Mouse (Mus musculus) T-cell, adult 66 days (primary cell): Measurements from ENCODE around the gene Usp20. TPM values are rescaled to one million over a fixed set of nuclear protein-coding genes. Genes with fewer than 3 reads are reported as not detected.

Experiments used
- total RNA-seq, 2 experiments: library from RNA; stranded (reverse); gene quantifications; 3 replicates in 1 of 2; 4 replicates in 1 of 2; pipeline ENCODE4 v1.2.4; 2023

Usp20 gene
- 10 to 100 TPM; 32.4 to 40.0 TPM for total RNA-seq

GRCm38 (mm10) chr2:30981790-30982513 lies at the start of gene Usp20, which contains the start of gene BC005624:
Usp20 (plus strand) TSS chr2:30982279.
BC005624 (minus strand) TSS chr2:30982201.

DNA sequence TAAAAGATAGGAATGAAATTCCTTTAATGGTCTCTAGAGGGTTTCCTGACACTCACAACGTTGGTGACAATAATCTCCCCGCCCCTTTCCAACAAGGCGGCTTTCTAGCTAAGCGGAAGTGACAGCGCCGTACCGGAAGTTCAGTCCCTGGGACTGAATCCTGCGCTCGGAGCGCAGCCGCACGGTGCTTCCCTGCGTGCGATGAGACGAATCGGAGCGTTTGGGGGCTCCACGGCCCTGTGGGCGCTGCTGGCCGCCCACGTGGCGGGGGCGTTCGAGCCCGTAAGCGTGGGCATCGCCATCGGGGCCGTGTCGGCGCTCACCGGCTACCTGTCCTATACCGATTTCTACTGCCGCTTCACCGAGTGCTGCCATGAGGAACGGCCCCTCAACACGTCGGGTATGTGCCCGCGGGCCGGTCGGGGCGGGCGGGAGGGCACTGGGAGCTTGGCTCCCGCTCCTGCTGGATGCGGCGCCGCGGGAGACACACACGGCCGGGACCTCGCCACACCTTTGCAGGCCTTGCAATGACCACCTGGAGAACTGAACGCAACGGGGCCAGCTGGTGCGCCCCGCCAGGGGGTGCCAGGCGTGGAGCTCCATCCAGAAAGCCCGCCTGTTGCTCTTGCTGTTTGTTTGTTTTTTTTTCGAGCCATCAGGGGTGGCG lies 29.1 kb upstream of the Usp20 start, which contains the start of gene Tor1b:
Gene Tor1b, plus strand, starts transcription at position 136 of the 667 bp plus-strand sequence.

DNA sequence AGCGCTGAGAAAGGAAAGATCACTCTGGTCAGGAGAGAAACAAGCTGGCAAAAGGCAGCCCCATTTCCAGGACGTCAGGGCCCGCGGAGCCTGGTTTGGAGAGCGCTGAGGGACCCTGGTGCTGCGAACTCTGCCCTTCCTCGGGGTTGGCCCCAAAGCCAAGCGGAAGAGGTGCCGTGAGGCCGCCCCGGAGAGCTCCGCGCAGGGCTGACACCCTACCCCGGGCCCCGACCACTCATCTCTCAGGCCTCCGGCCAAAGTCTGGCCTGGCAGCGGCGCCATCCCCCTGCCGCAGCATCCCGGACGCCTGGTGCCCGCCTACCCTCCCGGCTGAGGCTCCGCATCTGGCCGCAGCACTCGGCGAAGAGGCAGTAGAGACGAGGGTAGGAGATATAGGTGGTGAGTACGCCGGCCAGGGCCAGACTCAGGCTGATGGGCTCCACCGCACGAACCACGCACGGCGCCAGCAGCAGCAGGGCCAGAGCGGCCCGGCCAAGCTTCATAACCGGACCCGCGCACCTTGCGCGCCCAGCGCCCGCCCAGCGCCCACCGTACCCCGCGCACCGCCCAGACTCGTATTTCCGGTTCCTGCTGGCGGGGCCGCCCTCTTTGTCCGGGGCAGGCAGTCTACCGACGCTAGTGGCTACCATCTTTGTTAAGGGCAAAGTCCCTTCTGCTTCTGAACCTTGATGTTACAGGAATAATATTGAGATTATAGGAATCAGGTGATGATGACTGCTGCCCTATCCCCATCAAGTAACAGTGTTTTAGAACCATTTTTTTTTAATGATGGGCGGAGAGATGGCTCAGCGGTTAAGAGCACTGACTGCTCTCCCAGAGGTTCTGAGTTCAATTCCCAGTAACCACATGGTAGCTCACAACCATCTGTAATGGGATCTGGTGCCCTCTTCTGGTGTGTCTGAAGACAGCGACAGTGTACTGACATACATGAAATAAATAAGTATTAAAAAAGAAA lies 14.4 kb upstream of the Usp20 start, which contains the start of gene Tor1a:
Gene Tor1a, minus strand, starts transcription at position 582 of the 976 bp plus-strand sequence.

Other genes with a start within 250 kb of the Usp20 start
- 1 to 10 TPM; 1.2 to 2.8 TPM for gene 1700001O22Rik, start 178.6 kb upstream of the Usp20 start, total RNA-seq
- 10 to 100 TPM; 18.5 to 25.5 TPM for gene Ntmt1, start 174.5 kb upstream of the Usp20 start, total RNA-seq
- 10 to 100 TPM; 46.8 to 57.0 TPM for gene Asb6, start 151.9 kb upstream of the Usp20 start, total RNA-seq
- gene Prrx2, start 147.3 kb upstream of the Usp20 start, total RNA-seq = not detected
- gene Ptges, start 52.4 kb upstream of the Usp20 start, total RNA-seq = not detected
- gene Tor1b, start 29.3 kb upstream of the Usp20 start, total RNA-seq = 10 to 100 TPM; 48.3 to 54.4 TPM
- 10 to 100 TPM; 55.1 to 58.1 TPM for gene Tor1a, start 14.3 kb upstream of the Usp20 start, total RNA-seq
- gene BC005624, start 78 bp upstream of the Usp20 start, total RNA-seq = 10 to 100 TPM; 74.1 to 83.3 TPM
- 100 to 1,000 TPM; 228 to 231 TPM for gene Fnbp1, start 159.7 kb downstream of the Usp20 start, total RNA-seq
- gene Gpr107, start 170.0 kb downstream of the Usp20 start, total RNA-seq = 10 to 100 TPM; 53.8 to 66.0 TPM